Mouse (Mus musculus) liver, postnatal 0 days (tissue): Measurements from ENCODE around the gene Cry1.

Experiments
- CTCF ChIP-seq: sonication (generic); IDR thresholded peaks from 2 replicates; pipeline ENCODE4 v1.5.1; 2016; ENCODE audit warnings: antibody characterized with exemption, low read depth
- EP300 ChIP-seq: IDR thresholded peaks from 2 replicates; pipeline ENCODE4 v1.6.1; 2016; ENCODE audit warnings: antibody characterized with exemption, low read depth, mild to moderate bottlenecking

- TF ChIP-seq CTCF, result no peak
- TF ChIP-seq EP300, result no peak
These were observed 56.4 kb downstream of the Cry1 start for GRCm38 (mm10) chr10:85128453-85128852.
